Mouse (Mus musculus): Measurements from ENCODE around the gene Llgl2.

Gene Llgl2

DNA sequence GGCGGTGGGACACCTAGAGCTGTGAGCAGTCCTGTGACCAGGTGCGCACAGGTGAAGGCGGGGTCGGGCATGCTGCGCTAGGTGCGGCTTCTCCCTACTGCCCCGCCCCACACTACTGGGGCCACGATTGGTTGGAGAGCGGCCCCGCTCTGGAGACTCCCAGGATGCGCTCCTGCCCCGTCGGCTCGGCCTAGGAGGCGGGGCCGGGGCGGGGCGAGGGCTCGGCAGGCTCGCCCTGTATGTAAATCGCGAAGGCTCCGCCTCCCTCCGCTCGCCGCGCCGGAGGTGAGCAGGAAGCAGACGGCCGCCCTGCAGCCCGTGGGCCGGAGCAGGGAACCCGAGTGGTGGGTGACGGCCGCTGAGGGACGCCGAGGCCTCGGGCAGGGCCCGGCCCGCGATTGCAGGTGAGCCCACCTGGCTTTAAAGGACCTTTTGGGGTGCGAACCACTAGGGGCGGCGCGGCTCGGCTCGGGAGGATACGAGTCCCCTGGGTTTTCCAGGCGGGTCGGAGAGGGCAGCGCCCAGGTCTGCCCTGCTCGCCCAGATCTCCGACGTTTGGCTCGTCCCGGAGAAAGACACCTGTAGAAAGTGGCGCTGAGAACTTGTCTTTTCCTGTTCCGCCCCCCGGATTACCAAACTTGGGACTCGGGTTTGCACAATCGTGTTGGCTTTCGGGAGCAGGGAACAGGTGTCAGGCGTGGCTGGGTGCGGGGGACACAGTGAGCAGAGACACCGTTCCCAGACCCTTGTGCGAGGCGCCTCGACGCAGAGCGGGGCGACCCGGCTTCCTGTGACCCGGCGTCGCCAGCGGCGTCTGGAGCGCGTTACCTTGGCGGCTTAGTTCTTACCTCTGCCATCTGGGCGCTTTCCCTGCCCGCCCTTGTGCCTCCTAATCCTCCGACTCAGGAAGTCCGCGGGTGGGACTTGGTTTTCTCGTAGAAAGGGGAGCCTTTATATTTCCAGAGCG lies at the start of gene Llgl2:
Gene Llgl2 (plus strand): TSS at position 276 of the 967 bp plus-strand sequence.
- peak; percentile 58 for DNase-seq (ENCODE audit: low spot score)

GRCm38 (mm10) chr11:115774653-115775052 lies 49.2 kb upstream of the Llgl2 start:
- no peak for DNase-seq (ENCODE audit: low spot score)

GRCm38 (mm10) chr11:115775821-115776665 lies 47.8 kb upstream of the Llgl2 start:
- DNase-seq (ENCODE audit: low spot score) = no peak

DNA sequence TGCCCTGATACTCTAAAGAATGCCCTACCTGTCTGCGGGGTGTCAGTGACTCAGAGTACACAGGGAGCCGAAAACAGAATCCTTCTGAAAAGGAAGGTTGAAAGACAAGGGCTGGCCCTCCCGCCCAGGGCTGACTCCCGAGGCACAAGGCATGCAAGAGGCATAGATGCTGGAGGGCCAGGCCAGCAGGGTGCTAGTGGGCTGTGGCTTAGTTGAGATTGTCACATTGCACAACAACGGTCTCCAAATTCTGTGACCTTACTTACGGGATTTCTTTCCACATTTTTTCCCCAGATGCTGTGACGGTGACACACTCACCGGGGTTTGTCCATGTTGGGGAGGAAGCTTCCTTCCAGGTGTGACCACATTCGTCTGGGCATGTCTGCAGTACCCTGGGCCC lies 46.9 kb upstream of the Llgl2 start:
- DNase-seq (ENCODE audit: low spot score) = no peak

- no peak for DNase-seq (ENCODE audit: low spot score)
Measured at GRCm38 (mm10) chr11:115777487-115778335, 46.1 kb upstream of the Llgl2 start.

DNA sequence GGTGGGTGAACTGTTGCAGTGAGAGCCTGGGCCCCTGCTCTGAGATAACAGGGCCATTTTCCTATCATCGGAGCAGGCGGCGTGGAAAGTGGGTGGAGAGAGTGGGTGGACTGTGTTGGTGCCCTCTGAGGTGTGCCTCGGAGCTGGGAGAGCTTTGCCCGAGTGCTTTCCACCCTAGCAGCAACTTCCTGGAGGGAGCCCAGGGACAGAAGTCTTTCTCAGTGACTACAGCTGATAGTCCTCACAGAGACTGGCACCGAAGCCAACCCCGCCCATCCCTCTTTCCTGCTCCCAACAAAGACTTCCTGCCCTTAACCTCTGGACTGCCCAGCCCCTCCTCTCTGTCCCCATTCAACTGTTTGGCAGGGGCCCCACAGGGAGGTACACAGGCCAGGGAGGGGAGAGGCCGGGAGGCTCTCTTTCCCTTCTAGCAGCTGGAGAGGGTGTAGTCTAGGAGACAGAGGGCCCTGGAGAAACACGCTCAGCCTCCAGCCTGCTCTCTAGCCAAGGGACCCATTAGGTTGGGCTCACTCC lies 44.7 kb upstream of the Llgl2 start:
- no peak for DNase-seq (ENCODE audit: low spot score)

DNA sequence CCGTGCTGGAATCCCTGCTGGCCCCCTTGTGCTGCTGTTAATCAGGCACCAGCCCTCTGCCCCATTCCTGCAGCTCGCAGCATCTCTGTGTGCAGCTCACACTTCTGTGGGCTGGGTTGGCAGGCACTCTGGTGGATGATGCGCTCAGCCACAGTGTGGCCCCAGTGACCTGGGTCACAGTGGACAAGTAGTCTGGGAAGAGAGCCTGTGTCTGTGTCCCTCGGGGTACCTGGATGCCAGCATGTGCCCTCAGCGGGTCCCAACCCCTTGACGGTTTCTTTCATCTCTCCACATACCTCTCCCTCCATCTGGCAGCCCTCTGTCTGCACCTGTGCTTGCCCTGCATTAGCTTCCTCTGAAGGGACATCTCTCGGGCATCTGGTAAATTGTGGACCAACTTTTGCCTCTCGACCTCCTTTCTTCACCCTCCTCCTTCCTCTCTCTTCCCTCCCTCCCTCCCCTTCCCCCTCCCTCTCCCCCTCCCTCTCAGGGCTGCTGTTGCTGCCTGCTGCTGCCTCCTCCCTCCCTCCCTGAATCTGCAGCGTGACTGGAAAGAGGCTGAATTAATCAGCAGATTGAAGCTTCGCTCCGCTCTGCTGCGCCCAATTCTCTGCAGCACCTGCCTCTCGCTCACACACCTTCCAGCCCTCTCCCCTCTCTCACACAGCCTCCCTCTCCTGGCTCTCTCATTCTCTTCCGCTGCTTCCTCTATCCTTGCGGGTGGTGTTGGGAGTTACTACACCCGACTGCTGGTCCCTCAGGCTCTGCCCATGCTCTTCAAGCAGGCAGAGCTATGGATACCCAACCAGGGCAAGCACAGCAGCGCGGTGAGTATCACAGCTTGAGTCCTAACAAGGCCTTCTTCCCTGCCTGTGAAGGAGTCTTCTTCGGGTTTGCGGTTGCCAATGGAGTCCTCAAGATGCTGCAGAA lies 43.4 kb upstream of the Llgl2 start:
- no peak for DNase-seq (ENCODE audit: low spot score)

DNA sequence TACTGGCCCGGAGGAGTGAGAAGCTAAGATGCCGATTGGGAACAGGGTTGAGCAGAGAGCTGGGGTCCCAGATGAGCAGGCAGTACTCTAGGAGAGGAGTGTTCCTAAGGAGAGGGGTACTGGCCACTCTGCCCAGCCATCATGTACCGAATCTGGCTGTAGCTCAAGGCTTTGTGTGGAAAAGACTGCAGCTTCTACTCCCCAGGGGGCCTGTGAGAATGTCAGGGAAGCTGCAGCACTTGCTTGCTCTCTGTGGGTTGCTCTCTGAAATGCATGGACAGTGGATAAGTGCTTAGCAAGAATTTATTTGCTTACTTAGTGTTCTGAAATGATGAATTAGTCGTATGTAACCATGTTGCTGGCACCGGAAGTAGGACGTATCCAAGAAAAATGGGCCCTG lies 37.4 kb upstream of the Llgl2 start:
- no peak for DNase-seq (ENCODE audit: low spot score)

DNA sequence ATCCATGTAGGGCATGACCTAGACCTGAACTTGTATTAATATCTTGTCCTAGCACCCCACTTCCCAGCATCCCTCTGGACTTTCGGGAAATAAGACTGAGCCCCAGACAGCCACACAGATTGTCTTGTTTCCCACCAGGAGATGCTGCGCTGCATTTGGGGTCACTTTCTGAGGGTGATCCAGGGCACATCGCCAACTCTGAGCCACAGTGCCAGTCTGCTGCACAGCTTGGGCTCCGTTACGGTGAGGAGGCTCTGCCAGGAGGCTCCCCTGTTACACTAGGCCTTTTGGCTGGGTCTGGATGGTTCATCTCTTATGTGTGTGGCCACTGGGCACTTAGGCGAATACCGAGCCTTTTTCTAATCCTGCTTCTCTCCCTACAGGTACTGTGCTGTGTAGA lies 34.1 kb upstream of the Llgl2 start:
- DNase-seq (ENCODE audit: low spot score) = no peak

DNA sequence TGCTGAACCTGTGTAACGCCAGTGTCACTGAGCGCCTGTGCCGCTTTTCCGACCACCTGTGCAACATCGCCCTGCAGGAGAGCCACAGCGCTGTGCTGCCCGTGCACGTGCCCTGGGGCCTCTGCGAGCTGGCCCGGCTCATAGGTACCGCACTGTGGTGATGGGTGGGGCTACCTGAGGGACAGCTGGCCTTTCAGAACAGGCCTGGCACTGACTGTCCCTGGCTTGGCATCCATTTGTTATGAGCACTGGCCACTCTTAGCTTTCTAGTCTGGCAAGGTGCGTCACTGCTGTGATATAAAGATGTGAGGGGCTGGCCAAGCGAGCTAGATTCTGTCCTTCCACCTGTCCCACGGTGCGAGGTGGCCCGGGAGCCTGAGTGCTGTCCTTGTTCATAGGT lies 31.9 kb upstream of the Llgl2 start:
- peak; percentile 8 for DNase-seq (ENCODE audit: low spot score)

GRCm38 (mm10) chr11:115792353-115792752 lies 31.5 kb upstream of the Llgl2 start:
- DNase-seq (ENCODE audit: low spot score) = no peak

- no peak for DNase-seq (ENCODE audit: low spot score)
Measured at GRCm38 (mm10) chr11:115796898-115797297, 27.0 kb upstream of the Llgl2 start.

DNA sequence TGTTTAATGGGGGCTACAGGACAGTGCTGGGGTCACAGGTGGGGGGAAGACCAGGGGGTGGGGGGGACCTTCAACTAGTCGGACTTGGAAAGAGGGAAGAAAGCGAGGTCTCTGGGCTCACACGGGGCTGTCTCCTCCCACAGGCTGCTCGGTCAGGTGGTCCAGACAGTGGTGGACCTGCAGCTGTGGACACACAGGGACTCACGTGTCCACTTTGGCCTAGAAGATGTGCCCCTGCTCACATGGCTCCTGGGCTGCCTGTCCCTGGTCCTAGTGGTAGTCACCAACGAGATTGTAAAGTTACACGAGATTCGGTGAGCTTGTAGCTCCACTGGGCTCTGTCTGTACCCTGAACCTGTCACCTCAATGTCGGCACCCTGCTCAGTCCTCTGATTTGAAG lies 26.2 kb upstream of the Llgl2 start:
- no peak for DNase-seq (ENCODE audit: low spot score)

- DNase-seq (ENCODE audit: low spot score) = no peak
Measured at GRCm38 (mm10) chr11:115800981-115801380, 22.9 kb upstream of the Llgl2 start.

DNA sequence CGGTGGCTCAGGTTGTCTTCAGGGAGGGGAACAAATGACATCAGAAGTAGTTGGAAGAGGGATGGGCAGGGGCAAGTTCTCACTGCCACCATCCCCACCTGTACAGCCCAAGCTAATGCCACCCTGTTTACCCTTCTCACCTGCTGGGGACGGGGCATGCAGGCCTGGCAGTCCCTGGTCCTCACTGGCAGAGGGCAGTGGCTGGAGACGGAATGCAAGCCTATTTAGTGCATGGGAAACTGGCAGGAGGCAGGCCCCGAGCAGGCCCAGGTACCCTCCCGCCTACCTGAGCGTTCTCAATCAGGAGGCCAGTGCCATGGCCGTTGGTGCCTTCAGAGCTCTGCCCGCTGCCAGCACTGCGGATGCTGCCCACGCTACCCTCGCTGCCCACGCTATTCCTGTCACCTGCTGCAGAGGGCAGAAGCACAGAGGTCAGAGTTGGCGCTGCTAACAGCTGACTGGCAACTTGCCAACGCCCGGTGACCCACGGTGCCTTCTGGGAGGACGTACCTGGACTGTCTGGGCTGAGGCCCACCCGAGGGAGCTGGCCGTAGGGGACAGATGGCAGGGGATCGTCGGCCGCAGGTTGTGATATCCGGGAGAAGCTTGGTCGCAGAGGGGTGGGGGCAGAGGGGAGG lies 20.7 kb upstream of the Llgl2 start:
- DNase-seq (ENCODE audit: low spot score) = no peak

DNA sequence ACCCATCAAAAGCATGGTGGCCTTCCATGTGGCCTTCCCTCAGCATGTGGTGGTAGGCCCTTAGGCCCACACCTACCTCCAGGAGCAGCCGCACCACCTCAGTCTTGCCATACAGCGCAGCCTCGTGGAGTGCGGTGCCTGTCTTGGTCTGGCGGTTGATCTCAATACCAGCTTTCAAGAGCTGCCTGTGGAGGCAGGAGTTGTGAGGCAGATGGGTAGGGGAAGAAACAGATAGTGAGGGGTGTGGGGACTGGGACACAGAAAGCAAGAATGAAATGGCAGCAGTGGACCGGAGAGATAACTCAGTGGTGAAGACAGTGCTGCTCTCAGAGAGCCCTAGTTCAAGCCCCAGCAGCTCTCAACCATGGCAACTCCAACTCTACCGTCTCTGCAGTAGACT lies 18.8 kb upstream of the Llgl2 start:
- no peak for DNase-seq (ENCODE audit: low spot score)

GRCm38 (mm10) chr11:115806154-115806553 lies 17.7 kb upstream of the Llgl2 start:
- no peak for DNase-seq (ENCODE audit: low spot score)

DNA sequence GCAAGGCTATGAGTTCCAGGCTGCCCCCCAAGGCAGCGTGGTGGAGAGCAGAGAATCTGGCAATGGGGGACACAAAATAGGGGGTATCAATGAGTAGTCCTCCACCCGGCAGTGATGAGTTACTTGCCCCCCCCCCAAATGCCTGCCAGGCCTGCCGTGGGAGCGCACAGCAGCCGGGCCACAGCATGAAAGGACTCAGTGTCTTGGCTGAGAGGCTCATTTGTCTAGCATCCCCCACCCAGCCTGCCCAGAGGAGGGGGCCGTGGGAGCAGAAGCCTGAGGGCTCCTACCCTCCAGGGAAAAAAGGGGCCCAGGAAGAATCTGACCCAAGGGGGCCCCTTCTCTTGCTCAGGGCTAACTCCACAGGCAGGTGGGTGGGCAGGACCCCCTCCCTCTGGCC lies 16.5 kb upstream of the Llgl2 start:
- DNase-seq (ENCODE audit: low spot score) = no peak

DNA sequence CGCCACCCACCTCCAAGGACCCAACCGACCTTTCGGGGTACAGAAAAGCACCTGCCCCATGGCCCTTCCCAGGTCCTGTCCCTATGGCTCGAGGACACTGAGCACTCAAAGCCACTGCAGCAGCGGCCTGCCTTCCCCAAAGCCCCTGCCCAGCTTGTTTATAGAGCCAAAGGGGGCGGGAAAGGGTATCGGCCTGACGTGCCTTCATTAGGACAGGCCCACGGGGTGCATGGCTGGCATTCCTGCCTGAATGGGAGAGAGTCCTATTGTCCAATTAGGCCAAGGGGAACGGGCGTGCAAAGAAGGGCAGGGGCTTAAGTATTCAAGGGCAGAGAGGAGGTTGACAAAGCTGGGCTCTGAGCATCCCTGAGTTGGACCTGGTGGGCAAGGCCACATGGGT lies 15.9 kb upstream of the Llgl2 start:
- DNase-seq (ENCODE audit: low spot score) = no peak

GRCm38 (mm10) chr11:115808696-115809310 lies 15.0 kb upstream of the Llgl2 start:
- no peak for DNase-seq (ENCODE audit: low spot score)

Data from urinary bladder, postnatal 10 days (tissue).